Mouse (Mus musculus) frontal cortex, postnatal 36 days (tissue): ENCODE measurements around the gene Cdk5rap1.

Source experiments
- DNase-seq, 2 experiments: peaks; one replicate each; pipeline ENCODE4 v3.0.0; 2022; ENCODE audit warnings: low spot score in 2 of 2

Cdk5rap1 gene

DNA sequence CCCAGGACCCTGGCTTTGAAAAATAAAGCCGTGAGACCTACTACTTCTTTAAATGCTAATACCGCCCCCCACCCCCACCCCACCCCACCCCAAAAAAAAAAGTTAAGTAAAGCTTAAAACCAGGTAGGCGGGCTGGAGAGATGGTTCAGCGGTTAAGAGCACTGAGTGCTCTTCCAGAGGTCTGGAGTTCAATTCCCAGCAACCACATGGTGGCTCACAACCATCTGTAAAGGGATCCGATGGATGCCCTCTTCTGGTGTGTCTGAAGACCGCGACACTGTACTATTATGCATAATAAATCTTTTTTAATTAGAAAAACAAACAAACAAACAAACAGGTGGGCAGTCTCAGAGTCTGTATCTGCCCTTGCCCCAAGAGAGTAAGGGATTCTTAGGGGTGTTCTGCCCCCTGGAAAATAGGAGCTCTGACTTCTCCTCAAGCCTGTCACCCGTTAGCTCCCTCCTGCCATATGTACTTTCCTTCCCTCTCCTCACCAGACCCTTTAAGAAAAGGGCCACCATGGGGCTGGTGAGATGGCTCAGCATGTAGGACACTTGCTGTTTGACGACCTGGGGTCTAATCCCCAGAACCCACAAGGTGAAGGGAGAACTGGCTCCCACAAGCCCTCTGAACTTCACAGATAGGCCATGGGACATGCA is at the start of gene Cdk5rap1:
Gene Cdk5rap1, minus strand, starts transcription at position 169 of the 659 bp plus-strand sequence.
- no peak for DNase-seq

DNA sequence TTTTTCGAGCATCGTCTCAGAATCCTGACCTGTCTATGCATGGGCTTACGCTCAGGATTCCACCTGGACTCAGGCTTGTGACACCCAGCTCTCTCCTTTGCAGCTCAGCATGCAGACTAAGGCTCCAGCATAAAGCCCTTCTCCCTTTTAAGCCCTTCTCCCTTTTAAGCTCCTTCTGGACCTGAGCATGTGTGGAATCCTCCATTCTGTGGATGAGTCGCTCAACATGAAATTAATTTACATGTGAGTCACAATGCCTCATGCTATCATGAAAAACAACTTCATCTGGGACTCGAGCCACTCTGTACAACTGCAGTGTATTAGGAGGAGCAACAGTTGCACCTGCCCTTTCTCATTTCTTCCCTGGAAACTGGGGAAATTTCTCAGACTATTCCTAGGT is 49.4 kb upstream of the Cdk5rap1 start:
- DNase-seq, result no peak

DNA sequence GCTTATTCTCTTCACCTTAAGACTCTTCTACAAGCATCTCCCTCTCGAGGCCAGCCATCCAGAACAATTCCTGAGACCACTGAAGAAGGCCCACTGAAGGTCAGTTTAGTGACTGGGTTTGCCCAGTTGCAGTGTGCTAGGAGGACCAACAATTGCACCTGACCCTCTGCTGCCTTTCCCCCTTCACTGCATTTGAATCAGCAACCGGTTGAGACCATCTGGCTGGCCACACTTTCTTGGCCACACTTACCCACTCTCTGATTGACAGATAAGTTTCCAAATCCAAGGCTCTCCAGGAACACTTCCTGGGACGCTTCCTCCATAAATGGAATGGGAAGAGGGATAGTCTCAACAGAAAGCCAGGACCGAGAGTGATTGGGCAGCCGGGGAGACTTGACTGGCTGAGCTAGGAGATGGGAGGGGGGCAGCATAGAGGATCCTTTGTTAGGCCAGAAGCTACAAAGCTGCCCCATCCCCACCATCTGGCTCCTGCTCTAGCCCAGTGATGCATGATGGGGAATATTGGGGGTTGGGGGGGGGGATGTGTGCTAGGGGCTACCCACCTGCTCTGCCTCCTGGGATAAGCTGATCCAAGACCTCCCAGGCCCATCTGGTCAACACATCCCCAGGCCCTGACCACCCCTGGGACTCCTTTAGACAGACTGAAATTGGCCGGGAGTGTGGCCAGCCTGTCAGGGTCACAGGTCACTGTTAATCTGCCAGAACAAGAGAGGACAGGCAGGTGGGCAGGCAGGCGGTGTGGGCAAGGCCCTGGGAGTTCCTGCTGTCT is 48.3 kb upstream of the Cdk5rap1 start:
- no peak for DNase-seq

DNA sequence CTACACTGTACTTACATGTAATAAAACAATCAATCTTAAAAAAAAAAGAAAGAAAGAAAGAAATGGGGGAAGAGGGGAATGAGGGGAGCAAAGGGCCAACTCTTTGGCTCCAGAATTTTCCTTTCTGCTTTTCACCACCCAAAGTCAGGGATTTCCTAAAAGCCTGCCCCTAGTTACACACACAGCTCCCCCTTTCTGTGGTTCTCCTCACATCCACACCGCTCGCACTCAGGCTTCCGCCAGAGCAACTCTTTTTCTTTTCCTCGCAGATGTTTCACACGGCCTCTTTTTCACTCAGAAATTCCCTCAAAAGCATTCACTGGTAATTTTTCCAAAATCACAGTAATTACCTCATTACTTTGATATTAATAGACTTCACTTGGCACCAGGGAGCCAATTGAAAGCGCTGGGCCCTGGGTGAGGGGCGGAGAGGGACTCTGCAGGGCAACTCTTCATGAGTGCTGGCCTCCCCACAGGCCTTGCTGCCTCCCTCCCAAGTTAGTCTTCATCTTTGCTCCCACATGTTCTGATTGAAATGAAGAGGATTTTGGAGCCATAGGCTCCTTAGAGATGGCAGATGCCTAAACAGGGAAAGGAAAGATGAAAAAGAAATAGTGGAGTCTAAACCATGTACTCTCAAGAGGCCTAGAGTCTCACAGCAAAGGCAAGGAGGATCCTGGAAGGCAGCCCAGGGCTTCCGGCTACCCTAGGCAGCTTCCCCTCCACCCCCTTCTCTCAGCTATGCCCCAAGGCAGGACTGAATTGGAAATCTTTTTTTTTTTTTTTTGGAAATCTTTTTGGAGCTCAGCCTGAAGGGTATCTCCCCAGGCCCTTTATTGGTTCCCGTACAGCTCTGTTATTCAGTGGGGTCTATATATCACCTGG is 47.1 kb upstream of the Cdk5rap1 start:
- no peak for DNase-seq

DNA sequence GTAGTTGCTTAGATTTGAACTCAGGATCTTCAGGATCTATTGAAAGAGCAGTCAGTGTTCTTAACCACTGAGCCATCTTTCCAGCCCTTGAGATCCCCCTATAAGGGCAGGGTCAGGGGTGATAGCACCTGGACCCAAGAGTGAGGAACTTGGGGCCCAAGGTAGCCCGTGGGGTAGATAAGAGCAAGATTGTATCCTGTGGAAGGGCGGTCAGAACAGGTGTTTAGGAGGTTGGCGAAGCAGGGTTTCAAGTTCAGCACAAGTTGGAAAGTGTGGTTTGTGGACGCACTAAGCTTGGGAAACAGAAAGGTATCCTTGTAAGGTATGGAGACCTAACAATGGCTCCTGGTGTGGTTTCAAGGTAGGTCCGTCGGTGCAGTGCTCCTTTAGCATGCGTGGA is 45.2 kb upstream of the Cdk5rap1 start:
- DNase-seq, result no peak

DNA sequence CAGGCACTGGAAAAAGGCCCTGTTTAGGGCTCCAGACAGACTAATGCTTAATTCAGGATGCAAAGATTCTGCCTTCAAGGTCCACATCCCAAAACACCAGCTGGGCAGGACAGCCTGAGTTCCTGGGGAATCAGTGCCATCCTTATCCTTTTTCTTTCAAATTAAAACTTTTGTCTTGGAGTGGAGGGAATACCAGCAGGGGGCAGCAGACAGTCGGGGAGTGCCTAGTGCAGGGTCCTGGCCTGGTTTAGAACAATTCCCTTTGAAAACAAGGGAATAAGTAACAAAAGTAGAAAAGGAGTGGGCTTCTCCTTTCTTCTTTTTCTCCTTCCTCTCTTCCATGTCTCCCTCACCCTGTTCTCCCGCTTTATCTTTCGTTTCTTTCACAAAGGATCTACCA is 44.3 kb upstream of the Cdk5rap1 start:
- peak; percentile 71 to 82 for DNase-seq

DNA sequence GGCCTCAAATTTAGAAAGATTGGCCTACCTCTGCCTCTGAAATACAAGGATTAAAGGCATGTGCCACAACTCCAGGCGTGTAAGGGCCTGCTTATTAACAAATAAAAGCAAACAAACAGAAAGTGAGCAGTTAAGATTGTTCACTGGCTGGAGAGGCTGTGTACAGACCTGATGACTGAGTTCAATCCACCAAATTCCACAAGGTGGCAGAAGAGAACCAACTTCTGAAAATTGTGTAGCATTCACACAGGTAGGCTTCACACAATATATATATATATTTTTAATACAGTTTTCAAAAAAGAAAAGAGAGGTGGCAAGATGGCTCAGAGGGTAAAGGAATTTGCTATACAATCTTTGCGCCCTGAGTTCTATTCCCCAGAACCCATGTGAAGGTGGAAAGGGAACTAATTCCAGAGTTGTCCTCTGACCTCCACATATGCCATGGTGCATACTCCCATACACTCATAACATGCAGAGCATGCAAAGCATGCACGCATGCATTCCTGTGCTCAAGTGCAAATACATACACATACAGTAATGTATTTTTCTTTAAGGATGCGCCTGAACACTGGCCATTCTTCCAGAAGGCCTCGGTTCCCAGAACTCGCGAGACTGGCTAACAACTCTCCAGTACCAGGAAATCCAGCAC is 39.3 kb upstream of the Cdk5rap1 start:
- peak in 1 of 2 experiments; percentile 77 for DNase-seq

DNA sequence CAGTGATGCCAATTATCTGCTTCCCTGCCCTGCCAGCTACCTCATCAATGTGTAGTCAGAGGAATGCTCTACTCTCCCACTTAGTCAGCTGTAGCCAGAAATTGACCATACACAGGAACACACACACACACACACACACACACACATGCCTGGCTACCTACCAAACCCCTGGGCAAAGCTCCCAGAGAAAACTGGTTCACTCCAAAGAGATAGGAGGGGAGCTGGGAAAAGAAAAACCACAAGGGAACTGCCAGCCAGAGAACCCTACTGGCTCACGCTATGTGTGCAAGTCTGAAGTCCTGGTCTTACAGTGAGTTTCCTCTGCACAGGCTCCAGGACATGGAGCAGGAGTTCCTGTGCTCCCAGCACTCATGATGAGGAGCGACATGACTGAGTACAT is 37.5 kb upstream of the Cdk5rap1 start:
- peak; percentile 59 to 81 for DNase-seq

DNA sequence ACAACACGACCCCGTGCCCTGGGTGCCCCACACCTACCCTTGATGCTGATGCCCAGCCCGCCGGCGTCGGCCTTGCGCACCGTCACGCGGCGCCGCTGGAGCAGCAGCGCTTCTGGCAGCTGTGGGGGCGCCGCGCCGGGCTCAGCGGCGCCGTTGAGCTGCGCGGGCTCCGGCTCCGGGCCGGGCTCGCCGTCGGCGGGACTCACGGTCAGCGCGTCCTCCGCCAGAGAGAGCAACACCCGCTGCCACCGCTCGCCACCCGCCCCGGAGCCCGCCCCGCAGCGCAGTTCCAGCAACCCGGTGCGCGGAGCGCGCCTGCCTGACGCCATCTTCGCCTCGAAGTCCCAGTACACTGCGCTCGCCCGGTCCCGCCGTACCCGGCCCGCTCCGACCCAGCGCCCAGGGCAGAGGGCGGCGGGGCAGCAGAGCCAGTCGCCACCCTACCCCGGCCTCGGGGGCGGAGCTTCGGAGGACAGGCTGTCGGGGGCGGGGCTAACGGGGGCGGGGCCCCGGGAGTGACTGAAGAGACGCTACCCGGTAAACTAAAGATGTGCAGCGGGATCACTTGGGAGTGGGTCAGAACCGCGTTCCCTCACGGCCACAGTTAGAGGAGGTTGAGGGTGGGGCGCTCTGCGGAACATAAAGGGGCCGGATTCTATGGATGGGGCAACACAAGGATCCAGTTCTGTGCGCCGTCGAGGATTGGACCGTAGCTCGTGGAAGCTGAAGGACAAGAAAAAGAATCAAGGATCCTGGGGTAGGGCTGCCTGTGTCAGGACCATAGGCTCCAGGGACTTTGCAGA is 35.0 kb upstream of the Cdk5rap1 start, which contains the start of gene Snta1:
Gene Snta1, minus strand, starts transcription at position 457 of the 803 bp plus-strand sequence.
- peak; percentile 72 to 76 for DNase-seq

DNA sequence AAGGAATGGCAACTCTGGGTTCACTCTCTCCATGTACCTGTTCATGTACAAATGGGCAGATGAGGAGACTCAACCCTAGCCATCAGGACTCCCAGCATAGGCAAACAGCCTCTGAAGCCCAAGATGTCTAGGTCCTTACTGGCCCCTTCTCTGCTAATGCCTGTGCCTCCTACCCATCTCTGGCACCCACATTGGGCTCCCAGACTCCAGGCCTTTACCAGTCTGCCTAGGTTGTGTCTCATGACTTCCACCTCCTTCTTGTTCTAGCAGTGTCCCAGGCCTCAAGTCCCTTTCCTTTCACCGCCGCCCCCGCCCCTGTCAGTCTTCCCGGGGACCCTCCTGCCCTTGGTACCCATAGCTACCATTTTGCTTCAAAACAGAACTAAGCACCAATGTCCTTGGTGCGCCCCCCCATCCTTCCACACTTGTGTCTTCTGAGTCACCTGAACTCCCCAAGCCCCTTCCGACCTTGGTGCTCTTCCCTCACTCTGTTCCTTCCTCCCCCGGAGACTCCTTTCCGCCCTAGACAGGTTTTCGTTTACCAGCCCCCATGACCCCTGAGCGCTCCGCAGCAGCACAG is 34.3 kb upstream of the Cdk5rap1 start:
- no peak for DNase-seq

DNA sequence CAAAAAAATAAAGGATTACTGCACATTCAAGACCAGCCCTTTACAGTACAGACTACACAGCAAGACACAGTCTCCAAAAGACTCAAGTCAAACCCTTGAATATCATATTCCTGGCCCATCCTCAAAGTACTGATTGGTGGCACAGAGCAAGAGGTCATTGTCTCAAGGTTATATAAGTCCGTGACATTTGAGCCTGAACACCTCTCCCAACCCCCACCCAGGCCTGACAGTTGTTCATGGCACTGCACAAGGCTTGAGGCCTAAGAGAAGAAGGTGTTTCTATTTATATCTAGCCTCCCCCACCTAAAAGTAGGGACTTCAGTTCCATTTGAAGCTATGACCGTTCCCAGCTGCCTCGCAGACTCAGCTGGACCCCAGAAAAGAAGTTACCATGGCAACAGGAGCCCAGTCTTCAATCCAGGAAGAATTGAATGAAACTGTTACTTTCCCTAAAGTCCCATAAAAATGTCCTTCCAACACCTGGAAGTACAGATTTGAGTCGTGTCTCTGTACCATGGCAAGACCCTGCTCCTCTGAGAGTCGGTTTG is 32.7 kb upstream of the Cdk5rap1 start:
- no peak for DNase-seq

DNA sequence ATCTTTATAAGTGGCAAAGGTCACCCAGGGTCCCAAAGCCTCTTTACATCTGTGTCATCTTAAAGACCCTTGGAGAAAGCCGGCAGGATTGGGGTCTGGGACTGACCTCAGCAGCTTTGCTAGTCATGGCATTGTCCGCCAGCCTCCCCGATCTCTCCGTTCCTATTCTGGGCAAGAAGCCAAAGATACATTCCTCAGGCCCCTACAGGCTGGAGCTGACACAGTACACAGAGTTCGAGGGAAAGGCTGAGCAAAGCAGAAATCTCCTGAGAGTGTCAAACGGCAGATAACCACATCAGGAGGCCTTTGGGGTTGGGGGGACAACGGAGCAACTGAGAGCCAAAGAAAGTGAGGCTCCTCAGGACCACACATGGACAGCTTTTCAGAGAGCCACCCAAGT is 30.0 kb upstream of the Cdk5rap1 start:
- DNase-seq, result no peak

DNA sequence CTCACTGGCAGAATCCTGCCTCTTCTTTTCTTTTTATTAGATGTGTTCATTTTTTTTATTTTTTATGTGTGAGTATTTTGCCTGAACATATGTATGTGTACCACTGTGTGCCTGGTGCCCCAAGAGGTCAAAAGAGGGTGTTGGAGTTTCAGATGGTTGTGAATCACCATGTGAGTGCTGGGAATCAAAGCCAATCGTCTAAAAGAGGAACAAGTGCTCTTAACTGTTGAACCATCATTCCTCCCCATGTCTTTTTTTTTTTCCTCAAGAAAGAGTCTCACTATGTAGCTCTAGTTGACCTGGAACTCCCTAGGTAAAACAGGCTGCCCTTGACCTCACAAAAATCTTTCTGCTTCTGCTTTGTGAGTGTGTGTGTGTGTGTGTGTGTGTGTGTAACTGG is 29.2 kb upstream of the Cdk5rap1 start:
- DNase-seq, result no peak

DNA sequence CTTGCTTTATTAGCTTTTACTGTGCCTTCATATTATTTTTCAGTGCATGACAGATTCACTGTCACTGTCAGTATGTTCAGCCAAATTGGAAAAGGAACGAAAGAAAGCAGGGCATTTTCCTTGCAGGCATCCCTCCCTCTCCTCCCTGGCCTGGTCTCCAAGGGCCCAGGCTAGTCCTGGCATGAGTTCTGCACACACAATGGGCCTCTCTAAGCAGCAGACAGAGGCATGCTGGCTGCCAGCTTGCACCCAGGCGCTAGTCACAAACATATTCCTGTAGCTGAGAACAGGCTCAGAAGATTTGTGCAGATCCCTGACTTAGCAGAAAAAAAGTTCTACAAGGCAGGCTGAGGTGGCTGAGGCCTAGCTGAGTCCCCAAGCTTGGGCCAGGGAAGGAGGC is 26.5 kb upstream of the Cdk5rap1 start:
- DNase-seq, result peak in 1 of 2 experiments; percentile 49

DNA sequence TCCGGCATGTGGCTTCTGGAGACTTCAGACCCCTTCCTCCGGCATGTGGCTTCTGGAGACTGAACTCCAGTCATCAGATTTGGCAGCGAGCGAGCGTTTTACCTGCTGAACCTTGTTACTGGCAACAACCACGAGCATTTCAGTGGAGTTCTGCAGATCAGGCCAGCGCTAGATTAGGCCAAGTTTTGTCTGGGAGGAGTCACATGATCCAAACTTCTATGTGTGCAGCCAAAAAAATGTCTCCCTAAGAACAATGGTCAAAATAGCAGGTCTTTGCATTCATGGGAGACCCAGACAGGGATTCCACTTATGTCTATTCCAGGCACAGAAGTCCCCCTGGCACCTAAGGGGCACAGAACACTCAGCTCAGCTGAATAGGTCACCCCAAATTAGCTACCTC is 25.5 kb upstream of the Cdk5rap1 start:
- no peak for DNase-seq

DNA sequence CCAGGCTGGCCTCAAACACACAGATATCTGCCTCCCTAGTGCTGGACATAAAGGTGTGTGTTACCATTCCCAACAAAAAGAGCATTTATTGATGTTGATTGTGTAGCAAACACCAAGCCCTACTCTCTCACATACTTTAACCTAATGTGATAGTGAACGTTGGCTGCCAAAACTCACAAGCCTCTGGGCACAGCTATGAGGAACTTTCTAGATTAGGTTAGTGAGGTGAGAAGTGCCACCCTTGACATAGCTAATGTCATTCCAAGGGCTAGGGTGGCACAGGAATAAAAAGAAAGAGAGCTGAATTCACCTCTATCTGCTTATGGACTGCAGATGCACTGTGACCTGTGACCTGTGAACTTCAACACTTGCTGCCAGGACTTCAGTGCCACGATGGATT is 23.7 kb upstream of the Cdk5rap1 start:
- DNase-seq, result no peak

DNA sequence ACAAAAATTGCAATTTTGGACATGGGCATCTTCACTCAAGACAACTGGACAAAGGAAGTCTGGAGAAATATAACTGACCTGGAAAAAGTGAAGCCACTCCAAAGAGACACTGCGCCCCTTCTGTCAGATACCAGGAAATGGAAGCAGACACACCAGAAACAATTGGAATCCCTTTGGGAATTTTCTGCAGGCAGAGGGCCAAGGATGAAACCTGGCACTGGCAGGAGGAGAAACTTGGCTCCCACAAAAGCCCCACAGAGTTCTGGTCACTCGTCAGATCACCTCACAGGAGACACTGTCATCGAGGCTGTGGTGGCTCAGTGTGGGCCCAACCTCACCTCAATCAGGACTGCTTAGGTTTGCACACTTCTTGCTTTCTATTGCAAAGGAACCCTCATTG is 21.8 kb upstream of the Cdk5rap1 start:
- DNase-seq, result no peak

DNA sequence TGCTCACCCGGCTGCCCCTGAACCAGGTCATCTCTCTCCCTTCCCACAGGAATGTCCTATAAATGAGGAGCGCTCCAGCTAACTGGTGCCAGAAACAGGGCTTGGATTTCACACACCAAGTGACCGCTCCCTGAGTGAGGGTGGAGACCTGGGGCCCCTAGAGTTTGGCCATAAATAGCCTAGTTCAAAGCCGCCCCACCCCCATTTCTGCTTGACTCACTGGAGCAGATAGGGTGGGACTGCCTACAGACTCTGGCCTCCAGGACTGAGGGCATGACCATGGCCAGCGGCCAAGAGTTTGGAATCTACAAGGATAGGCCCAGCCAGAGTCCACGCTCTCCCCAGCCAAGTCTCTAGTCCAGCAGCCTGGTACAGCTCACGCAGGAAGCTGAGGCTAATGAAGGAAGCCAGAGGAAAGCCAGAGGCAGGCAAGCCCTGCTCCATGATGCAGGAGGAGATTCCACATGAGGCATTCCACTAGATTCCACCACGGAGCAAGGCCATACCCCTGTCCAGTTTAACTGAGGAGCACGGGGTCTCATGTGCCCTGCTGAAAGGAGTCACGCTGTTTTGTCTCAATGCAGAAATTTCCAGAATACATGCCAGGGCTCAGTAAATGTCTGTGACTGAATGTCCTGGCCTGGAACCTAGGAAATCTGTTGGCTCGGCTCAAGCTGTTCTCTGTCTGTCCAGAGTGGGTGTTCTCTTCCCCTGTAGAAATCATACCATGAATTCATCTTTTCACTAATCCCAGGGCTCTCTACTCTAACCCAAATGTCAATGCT is 17.6 kb upstream of the Cdk5rap1 start:
- DNase-seq, result no peak

DNA sequence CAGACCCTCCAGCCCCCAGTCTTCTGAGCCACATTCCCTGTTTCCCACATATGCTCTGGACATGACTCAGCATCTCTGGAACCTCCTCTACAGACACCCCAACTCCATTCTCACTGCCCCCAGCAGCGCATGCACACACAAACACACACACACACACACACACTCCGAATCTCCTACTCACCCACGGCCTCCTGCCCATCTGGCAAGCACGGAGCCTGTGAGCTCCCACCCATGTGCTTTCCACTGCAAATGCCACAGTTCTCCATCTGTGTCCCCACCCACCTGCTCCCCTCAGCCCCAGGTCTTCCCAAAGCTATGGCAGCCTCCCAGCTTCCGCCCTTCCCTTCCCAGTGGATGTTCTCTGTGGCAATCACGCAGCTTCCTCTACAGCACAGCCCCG is 6.3 kb upstream of the Cdk5rap1 start:
- peak; percentile 93 to 94 for DNase-seq
